Mouse (Mus musculus) MN1 (cell line): ENCODE results near the gene Slc51b.

Experiments
- DNase-seq: peaks from one replicate; pipeline ENCODE4 v3.0.0-alpha.2; 2016; ENCODE audit warnings: low spot score

The Slc51b gene

GRCm38 (mm10) chr9:65422760-65423501, at the start of gene Slc51b:
Slc51b (minus strand) TSS chr9:65422955.
- DNase-seq, result no peak

GRCm38 (mm10) chr9:65467686-65468085, 44.9 kb upstream of the Slc51b start:
- DNase-seq, result no peak

GRCm38 (mm10) chr9:65465241-65465640, 42.5 kb upstream of the Slc51b start:
- no peak for DNase-seq

- DNase-seq, result peak; percentile 24
Observed at GRCm38 (mm10) chr9:65464161-65464560, 41.4 kb upstream of the Slc51b start.

GRCm38 (mm10) chr9:65462544-65462943, 39.8 kb upstream of the Slc51b start:
- no peak for DNase-seq

- peak; percentile 95 for DNase-seq
Observed at GRCm38 (mm10) chr9:65460732-65461442, 38.1 kb upstream of the Slc51b start, which contains the start of gene Spg21. Spg21 (plus strand) TSS chr9:65460947.

GRCm38 (mm10) chr9:65460198-65460597, 37.4 kb upstream of the Slc51b start:
- no peak for DNase-seq

GRCm38 (mm10) chr9:65458975-65459374, 36.2 kb upstream of the Slc51b start:
- DNase-seq, result no peak

GRCm38 (mm10) chr9:65447951-65448350, 25.2 kb upstream of the Slc51b start:
- no peak for DNase-seq

- DNase-seq, result no peak
Observed at GRCm38 (mm10) chr9:65444692-65445091, 21.9 kb upstream of the Slc51b start.

- peak; percentile 95 for DNase-seq
Observed at GRCm38 (mm10) chr9:65435671-65436301, 13.0 kb upstream of the Slc51b start, which contains the start of gene Mtfmt. Mtfmt (plus strand) TSS chr9:65435782.

- no peak for DNase-seq
Observed at GRCm38 (mm10) chr9:65435211-65435610, 12.5 kb upstream of the Slc51b start.

GRCm38 (mm10) chr9:65434140-65434539, 11.4 kb upstream of the Slc51b start:
- DNase-seq, result peak; percentile 34

- DNase-seq, result peak; percentile 84
Observed at GRCm38 (mm10) chr9:65432236-65432635, 9.5 kb upstream of the Slc51b start.

GRCm38 (mm10) chr9:65430921-65431320, 8.2 kb upstream of the Slc51b start:
- no peak for DNase-seq

- no peak for DNase-seq
Observed at GRCm38 (mm10) chr9:65430401-65430800, 7.6 kb upstream of the Slc51b start.

- DNase-seq, result no peak
Observed at GRCm38 (mm10) chr9:65428003-65428402, 5.2 kb upstream of the Slc51b start.

GRCm38 (mm10) chr9:65427511-65427910, 4.8 kb upstream of the Slc51b start:
- no peak for DNase-seq

- no peak for DNase-seq
Observed at GRCm38 (mm10) chr9:65424393-65424792, 1.6 kb upstream of the Slc51b start.

GRCm38 (mm10) chr9:65419633-65420032, 3.1 kb downstream of the Slc51b start:
- no peak for DNase-seq

- DNase-seq, result peak; percentile 42
Observed at GRCm38 (mm10) chr9:65417738-65418137, 5.0 kb downstream of the Slc51b start.

- DNase-seq, result no peak
Observed at GRCm38 (mm10) chr9:65411326-65411725, 11.4 kb downstream of the Slc51b start.

- no peak for DNase-seq
Observed at GRCm38 (mm10) chr9:65410378-65410777, 12.4 kb downstream of the Slc51b start.
